Mouse (Mus musculus): ENCODE measurements around the gene Mmp11.

Mmp11 gene

DNA sequence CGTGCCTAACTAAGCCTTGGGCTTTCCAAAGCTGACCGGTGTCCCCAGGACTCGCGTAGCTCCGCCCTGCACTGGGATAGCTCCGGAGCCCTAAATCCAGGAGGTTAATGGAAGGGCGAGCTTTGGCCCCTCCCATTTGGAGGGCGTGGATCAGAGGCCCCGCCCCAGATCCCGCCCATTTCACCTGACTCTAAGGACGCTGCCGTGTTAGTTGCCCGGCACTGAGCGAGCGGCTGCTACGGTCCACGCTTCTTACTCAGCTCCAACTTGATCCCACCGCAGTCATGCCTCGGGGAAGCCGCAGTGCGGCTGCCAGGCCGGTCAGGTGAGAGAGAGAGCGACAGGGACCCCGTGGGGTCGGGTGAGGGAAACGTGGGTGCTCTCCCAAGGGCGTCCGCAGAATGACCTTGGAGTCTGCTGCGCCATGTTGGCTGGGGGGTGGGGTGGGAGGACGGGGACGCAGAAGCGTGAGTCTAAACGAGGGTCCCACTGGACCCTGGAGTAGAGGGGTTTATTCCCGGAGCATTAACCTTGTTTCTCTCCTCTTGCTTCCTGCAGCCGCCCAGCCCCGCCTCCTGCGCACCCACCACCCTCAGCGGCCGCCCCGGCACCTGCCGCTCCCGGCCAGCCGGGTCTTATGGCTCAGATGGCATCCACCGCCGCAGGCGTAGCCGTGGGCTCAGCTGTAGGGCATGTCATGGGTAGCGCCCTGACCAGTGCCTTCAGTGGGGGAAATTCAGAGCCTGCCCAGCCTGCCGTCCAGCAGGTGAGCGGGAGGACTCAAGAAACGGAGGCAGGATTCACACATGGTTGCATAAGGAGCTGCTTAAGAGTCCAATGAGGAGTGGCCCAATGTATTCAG lies at the start of gene Mmp11:
Gene Mmp11, minus strand, starts transcription at position 817 of the 862 bp plus-strand sequence.
- peak; percentile 70 for DNase-seq (ENCODE audit: low read depth, low spot score)

DNA sequence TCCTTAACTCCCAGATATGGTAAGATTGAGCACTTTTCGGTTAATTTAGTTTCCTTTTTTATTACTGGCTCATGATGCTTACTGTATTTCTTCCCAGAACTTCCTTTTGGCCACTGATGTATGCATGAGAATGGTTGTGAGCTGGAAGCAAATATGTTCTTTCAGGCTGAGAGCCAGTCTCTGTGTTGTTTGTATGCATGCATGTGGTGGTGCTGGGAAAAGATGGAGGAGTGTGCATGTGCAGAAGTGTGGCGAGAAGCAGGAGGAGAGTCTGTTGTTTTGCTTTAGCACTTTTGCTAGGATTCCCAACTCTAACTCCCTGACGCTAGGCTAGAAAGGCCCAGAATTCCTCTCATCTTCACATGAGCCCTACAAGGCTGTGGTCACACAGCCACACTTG lies 43.1 kb upstream of the Mmp11 start:
- no peak for DNase-seq (ENCODE audit: low read depth, low spot score)

DNA sequence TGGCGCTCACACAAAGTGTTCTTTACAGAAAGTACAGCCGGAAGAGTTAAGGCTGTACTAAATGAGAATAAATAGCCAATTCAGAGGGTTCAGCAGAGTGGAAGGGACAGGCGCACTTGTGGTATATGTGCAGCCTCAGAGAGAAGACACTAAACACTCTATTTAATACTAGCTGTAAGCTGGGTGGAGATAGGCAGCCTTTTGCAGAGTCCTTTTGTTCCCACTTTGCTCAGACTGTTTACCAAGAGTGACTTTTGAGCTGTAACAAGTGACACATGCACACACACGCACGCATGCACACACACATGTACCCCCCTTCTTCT lies 42.5 kb upstream of the Mmp11 start:
- DNase-seq (ENCODE audit: low read depth, low spot score) = no peak

DNA sequence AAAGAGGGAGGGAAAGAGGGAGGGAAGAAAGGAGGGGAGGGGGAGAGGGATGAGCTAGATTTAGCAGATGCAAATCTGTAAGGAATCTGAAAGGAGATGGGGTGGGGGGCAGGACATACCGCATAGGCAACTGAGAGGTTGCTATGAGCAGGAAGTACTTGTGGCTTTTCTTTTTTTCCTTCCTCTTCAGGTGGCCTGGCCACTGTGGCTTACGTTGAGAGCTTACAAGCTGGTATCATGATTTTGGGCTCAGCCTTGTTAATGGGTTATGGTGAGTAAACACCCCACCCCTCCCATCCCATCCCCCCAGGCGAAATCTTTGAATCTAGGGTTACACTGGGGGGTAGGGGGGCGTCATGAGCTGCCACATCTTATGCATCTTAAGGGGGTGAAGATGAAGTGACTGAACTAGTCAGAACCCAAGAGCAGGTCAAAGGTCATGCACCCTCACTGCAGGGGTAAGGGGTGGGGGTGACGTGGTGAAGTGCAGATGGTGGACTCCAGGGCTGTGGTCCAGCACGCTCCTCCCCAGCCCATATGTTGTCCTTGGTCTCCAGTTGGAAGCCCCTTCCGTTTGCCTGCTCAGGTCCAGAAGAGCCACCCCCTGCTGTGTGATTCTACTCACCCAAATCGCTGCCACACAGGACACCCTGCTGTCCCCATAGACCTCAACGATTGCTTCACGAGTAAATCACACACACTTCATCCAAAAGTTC lies 42.0 kb upstream of the Mmp11 start:
- DNase-seq (ENCODE audit: low read depth, low spot score) = no peak

DNA sequence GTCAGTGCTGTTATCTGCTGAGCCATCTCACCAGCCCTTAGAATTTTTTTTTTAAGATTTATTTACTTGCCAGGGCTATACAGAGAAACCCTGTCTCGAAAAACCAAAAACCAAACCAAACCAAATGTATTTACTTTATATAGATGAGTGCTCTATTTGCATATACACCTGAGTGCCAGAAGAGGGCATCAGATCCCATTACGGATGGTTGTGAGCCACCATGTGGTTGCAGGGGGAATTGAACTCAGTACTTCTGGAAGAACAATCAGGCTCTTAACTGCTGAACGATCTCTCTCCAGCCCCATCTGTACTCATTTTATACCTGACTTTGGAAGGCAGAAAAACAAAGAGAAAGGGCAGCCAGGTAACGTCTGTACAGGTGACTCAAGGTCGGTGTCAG lies 38.9 kb upstream of the Mmp11 start:
- DNase-seq (ENCODE audit: low read depth, low spot score) = no peak

DNA sequence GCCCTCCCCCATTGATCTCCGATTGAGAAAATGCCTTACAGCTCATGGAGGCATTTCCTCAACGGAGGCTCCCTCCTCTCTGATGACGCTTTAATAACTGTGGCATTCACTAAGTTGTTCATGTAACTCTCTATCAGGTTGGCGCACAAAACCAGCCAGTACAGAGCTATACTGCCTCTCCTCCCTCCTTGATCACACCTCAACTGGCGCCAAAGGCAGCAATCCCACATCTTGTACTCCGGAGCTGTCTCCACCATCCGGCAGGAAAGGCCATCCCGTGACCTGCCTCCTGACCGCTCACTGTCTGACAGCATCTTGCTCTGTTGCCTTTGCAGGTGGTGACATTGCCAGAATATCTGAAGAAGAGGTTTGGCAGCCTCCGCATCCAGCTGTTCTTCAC lies 37.5 kb upstream of the Mmp11 start:
- no peak for DNase-seq (ENCODE audit: low read depth, low spot score)

DNA sequence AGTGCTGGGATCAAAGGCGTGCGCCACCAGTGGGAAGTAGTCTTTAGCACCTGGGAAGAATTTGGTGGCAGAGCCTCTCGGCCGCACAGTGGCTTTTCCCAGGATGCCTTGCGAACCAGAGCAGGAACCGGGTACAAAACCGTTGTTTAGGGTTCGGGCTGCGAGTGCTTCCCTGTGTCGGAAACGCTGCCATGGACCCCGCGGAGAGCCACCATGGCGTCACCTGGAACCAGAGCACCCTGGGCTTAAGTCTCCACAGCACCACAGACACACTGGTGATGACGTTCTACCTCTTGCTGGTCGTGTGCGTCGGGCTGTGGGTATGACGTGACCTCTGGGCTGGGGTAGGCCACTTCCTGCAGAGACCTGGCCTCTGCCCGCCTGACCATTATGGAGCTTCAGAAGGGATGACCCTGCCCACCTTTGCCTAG lies 18.1 kb upstream of the Mmp11 start, which contains the start of gene Gm5134:
Gene Gm5134, plus strand, starts transcription at position 134 of the 431 bp plus-strand sequence.
- DNase-seq (ENCODE audit: low read depth, low spot score) = no peak

DNA sequence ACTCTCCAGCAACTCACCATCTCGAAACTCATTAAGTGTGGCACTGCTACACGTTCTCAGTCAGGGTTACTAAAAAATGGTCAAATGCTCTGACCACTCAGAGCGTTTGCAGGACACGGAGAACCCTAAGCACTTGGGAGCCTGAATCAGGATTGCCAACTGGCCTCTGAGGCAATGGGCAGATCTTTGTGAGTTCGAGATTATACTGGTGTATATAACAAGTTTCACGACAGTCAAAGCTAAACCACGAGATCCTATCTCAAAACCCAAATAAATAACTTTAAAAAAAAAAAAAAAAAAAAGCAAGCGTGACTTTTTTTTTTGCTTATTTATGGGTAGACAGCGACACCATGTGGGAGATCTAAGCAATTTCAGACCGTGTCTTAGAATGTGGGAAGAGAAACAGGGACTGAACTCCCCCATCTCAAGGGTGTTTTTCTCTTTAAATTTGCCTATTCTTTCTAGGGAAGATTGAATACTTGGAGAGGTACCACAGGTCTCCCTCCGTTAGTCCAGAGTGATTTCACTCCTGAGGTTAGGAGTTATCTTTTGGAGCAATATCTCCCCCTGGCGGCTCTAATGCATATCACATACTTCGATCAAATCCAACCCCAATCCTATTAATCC lies 15.2 kb upstream of the Mmp11 start:
- no peak for DNase-seq (ENCODE audit: low read depth, low spot score)

DNA sequence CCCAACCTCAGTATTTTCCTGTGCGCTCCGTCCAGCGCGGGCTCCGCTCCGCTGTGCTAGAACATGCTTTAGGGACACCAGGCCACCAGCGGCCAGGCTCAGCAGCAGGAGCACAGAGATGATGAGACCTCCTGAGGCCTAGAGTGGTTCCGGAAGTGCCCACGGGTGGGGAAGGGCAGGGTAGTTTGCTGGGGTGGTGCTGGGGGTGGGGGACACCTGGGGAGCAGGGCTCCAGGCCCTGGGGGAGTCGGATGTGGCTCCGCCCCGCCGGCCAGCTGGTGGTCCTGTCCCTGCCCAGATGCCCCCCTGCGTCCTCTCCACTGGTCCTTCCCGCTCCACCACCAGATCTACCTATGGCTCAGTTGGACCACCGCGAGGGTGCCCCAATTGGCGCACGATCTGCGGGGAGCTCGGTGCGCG lies 14.5 kb upstream of the Mmp11 start:
- DNase-seq (ENCODE audit: low read depth, low spot score) = no peak

DNA sequence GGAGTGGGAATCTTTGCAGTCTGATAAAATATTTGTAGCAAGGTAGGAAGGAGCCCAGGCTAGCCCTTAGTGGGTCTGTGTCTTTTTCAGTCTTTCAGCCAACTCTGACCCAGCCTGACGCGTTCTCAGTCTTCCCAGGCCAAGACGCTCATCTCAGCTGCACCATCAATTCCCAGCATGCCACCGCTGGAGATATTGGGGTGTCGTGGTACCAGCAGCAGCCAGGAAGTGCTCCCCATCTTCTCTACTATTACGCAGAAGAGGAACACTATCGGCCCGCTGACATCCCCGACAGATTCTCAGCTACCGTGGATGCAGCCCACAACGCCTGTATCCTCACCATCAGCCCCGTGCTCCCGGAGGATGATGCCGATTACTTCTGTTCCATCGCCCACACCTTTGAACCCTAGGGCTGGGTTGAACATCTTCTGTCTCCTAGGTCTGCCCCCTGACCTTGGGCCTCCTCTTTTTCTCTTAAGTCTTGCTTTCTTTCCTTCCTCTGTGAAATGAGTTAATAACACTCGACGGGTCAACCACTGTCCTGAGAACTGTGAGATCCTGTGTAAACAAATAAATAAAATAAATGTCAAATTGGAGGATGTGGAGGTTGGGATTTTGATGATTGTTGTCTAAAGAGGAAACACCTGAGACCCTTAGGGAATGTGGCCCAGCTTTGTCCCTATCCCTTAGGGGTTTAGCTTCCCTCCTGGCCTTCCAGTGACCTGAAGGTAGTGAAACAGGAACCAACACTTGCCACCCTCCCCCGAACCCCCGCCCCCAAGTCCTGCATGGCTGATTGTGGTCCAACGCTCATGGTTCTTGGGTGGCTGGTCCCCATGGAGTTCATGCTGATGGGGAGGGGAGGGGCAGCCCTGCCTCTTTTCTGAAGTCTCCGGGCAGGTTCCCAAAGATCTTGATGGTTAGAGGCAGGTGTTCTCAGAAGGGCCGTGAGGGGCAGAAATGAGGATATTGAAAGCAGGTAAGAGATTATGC lies 13.1 kb upstream of the Mmp11 start:
- no peak for DNase-seq (ENCODE audit: low read depth, low spot score)

DNA sequence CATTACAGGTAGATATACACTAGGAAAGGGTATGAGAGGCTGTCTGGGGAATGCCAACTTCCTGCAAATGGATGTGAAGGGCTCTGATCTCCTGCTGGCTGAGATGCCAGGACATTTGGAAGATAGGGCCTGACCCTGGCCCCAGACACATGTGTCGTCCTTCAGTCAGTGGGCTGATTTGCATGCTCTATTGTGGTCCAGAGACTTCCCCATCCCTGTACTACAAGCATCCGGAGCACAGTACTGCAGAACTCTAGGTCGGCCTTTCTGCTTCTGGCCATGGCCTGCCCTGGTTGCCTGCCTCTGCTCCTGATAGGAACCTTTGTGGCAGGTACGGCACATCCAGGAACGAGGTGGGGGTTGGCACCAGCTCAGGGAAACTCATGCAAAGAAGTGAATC lies 11.8 kb upstream of the Mmp11 start:
- DNase-seq (ENCODE audit: low read depth, low spot score) = no peak

DNA sequence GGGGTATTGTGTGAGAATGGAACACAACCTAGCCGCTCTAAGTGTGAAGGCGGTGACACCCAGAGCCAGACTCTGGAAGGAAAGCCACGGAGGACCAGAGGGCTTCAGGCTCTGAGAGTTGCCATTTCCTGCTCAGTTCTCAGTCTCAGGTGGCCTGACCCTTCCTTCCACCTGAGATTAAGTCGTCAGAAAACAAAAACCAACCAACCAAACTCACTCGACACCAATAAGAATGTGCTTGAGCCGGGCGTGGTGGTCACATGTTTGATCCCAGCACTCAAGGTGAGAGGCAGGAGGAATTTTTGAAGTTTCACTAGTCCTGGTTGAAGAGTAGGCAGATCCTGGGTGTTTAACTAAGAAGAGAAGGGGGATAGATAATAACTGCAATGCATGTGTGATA lies 9.6 kb upstream of the Mmp11 start:
- no peak for DNase-seq (ENCODE audit: low read depth, low spot score)

DNA sequence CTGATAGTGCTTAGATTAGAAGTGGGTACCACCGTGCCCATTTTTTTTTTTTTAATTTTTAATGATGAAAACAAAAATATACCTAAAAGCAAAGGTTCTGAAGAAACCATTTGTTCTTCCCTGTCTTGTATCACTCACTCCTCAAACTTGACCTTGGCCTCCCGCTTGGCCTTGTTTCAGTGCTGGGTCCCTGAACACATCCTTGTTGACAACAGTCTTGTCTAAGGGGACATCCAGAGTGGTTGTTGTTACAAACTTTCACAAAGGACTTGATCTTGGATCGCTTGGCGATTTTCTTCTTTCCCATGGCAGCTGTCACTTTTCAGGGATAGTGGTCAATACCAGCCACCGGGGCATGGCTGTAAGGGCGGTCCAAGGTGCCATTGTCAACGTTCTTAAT lies 8.9 kb upstream of the Mmp11 start:
- DNase-seq (ENCODE audit: low read depth, low spot score) = no peak

DNA sequence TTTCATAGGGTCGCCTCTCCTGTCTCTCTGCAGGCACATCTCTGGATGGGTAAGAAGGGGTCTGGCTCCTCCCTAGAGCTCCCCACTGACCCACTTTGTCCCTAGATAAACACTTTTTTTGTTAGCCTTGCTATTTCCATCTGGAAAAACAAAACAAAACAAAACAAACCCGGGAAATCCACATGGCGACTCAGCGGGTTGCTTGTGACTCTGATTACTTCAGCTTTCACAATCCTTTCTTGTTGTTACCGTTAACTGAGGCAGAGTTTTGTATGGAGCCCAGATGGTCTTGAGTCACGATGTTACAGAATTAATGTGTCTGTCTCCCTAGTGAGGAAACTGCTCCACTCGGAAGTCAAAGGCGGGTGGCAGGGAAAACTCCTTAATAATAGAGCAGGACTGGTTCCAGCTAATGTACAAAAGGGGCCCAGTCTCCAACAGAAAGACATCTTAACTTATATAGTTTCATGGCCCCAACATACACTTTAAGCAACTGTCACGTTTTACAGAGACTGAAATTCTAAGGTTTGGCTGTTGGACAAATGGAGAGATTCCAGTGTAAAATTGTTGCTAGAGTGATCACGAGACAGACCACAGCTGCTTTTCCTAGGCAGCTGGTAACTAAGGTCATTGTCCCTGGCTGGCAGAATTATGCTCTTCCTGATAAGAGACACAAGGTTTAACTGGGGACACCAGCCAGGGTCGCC lies 7.9 kb upstream of the Mmp11 start:
- DNase-seq (ENCODE audit: low read depth, low spot score) = no peak

DNA sequence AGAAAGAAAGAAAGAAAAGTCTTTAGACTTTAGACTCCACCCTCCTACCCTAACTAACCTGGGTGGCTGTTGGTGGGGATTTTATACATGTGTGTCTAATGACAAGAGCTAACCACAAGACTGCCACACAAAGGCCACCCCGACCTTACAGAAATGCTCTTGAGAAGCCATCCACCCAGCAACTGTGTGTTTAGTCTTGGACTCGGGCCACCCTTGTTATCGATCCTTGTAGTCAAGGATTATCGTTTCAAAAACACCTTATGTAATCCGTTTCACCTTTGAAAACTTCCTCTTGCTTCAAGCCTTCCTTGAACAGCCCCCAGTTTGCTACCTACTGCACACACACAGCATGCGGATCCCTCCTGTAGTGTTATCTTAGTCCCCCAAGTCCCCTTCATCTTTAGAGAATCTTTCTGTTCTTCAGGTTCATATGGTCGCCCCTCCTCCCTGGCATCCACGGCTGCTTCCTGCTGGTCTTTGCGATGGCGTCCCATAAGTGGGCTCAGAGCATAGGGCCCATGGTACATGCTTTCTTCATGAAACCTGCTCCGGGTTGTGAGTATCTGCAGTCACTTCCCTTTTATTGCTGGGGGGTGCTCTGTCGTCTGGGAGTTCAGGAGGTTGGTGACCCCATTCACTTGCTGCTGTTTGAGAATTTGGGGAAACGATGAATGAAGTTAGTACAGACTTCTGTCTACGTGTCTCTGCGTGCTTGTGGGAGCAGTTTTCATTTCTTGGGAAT lies 6.6 kb upstream of the Mmp11 start, which contains the start of gene Vpreb3:
Gene Vpreb3, plus strand, starts transcription at position 322 of the 742 bp plus-strand sequence.
- no peak for DNase-seq (ENCODE audit: low read depth, low spot score)

DNA sequence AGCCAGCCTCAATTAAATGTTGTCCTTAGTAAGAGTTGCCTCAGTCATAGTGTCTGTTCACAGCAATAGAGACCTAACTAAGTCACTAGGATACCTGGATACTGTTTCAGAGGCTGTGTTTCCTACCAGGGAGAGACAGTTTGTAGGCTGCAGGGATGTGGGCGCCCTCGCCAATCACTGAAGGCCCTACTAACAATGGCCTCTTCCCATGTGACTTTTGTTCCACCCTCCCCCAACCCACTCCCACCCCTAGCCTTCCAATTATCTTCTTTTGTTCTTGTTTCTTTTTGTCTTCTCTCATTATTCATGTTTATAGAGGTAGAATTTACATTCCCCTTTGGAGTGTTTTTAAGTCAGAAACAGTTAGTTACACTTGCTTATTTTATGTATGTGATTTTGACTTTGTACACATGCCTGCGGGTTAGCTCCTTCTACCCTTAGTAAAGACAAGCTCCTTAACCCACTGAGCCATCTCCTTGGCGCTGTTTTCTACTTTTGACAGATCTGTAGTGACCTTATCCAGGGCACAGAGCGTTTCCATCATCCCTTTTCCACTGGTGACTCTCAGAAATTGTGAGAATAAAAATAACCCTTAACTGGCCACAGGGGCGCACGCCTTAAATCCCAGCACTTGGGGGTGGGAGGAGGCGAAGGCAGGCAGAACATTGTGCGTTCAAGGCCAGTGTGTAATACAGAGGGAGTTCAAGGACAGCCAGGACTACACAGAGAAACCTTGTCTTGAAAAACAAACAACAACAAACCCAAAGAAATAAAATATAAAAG lies 4.9 kb upstream of the Mmp11 start:
- no peak for DNase-seq (ENCODE audit: low read depth, low spot score)

DNA sequence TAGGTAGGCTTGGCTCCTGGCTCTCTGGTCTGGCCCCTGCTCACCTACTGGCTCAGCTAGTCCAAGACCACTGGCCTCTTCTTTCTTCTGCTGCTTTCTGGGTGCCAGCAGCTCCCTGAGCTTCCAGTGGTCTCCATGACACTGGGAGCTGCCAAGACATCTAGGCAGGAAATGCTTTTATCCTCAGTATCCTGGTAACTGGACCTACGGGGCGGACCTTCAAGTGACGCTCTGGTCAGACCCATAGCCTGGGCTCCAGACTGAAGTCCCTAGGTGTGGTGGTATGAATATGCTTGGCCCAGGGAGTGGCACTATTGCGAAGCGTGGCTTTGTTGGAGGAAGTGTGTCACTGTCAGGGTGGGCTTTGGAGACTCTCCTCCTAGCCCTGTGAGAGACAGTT lies 4.2 kb upstream of the Mmp11 start, which contains the start of gene Gm867:
Gene Gm867, minus strand, starts transcription at position 153 of the 400 bp plus-strand sequence.
- DNase-seq (ENCODE audit: low read depth, low spot score) = no peak

DNA sequence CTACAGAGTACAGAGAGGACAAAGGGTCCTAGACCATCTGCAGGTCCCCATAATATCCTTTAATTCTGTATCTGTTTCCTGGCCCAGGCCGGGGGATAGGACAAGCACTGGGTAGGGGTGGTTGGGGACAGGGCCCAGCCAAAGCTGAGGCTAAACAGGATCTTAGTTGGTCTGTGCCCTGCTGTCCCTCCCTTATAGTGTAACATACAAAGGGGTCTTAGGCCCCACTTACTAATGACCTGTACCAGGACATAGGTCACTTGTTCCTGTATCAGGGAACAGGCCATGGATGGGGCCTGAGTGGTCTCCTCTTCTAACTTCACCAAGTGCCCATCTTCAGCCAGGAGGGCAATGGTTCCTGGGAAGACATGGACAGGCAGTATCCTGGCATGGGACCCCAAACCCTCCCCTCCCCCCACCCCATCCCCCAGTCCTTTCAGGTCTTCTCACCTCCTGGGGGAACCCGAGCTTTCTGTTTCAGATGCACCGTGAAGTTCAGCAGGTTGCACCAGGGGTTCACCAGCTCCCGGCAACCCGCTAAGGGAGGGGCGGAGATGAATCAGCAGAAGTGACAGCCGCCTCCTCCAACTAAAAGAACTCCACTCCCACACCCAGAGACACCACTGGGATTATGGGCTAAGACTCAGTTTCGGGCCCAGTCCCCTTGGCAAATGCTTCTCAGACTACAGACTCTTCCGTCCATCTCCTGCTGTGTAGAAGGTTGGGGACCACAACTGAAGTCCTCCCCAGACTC lies 3.4 kb upstream of the Mmp11 start:
- DNase-seq (ENCODE audit: low read depth, low spot score) = no peak
